Mouse (Mus musculus) MEL (cell line): ENCODE results near the gene Rnase2b. TPM values are rescaled to one million over a fixed set of nuclear protein-coding genes. Genes with fewer than 3 reads are reported as not detected.
"Not testable (repeated sequence)": the region's sequence is repeated elsewhere in the genome, so short reads cannot be mapped to it uniquely, and the experiment has no call there.

ENCODE experiments used
- DNase-seq: peaks from one replicate; pipeline ENCODE4 v3.0.0; 2011; ENCODE audit warnings: low read depth, low spot score
- H3K27ac ChIP-seq: 2 replicates; pipeline ENCODE4 v1.5.1; 2012; ENCODE audit warnings: low read depth, mild to moderate bottlenecking, control low read depth, low read length, moderate library complexity; ENCODE audit not compliant: control insufficient read depth
- H3K27me3 ChIP-seq, 2 experiments: fragments of 150-350 bp in 1 of 2; sonication (generic) in 1 of 2; 2 replicates each; pipeline ENCODE4 v1.6.1; 2012; ENCODE audit warnings: low read length in 2 of 2, mild to moderate bottlenecking in 2 of 2, improper control_type of control experiment in 1 of 2, moderate library complexity in 1 of 2; ENCODE audit not compliant: insufficient read depth in 2 of 2, control insufficient read depth in 1 of 2
- H3K36me3 ChIP-seq, 2 experiments: 2 replicates each; pipeline ENCODE4 v1.6.1; 2012 to 2014; ENCODE audit warnings: low read length in 2 of 2, improper control_type of control experiment in 1 of 2, inconsistent platforms in 1 of 2, mild to moderate bottlenecking in 1 of 2; ENCODE audit not compliant: insufficient read depth in 2 of 2, control insufficient read depth in 1 of 2
- H3K4me1 ChIP-seq, 2 experiments: fragments of 150-350 bp in 1 of 2; sonication (generic) in 1 of 2; 2 replicates each; pipeline ENCODE4 v1.6.1; 2012; ENCODE audit warnings: low read length in 2 of 2, improper control_type of control experiment in 1 of 2, mild to moderate bottlenecking in 1 of 2; ENCODE audit not compliant: insufficient read depth in 2 of 2, control insufficient read depth in 1 of 2
- H3K4me3 ChIP-seq, 2 experiments: fragments of 150-350 bp in 1 of 2; sonication (generic) in 1 of 2; 2 replicates each; pipeline ENCODE4 v1.5.1; 2012; ENCODE audit warnings: low read depth in 2 of 2, low read length in 2 of 2, mild to moderate bottlenecking in 2 of 2, moderate library complexity in 2 of 2, control low read depth in 1 of 2, improper control_type of control experiment in 1 of 2; ENCODE audit not compliant: control insufficient read depth in 1 of 2, insufficient read depth in 1 of 2
- H3K79me2 ChIP-seq: 2 replicates; pipeline ENCODE4 v1.6.1; 2012; ENCODE audit warnings: mild to moderate bottlenecking, low read length, moderate library complexity; ENCODE audit not compliant: control insufficient read depth, poor library complexity, insufficient read depth
- H3K9ac ChIP-seq: 2 replicates; pipeline ENCODE4 v1.6.1; 2012; ENCODE audit warnings: low read depth, mild to moderate bottlenecking, control low read depth, low read length, moderate library complexity; ENCODE audit not compliant: control insufficient read depth, poor library complexity, severe bottlenecking
- H3K9me3 ChIP-seq: fragments of 150-350 bp; sonication (generic); replicated peaks from 2 replicates; pipeline ENCODE4 v1.6.1; 2012; ENCODE audit warnings: mild to moderate bottlenecking, low read length, improper control_type of control experiment, moderate library complexity; ENCODE audit not compliant: insufficient read depth
- CTCF ChIP-seq, 3 experiments: IDR thresholded peaks in 2 of 3; conservative IDR thresholded peaks in 1 of 3; 2 replicates each; pipeline ENCODE4 v1.5.1; 2011 to 2012; ENCODE audit warnings: low read length in 3 of 3, low read depth in 2 of 3, mild to moderate bottlenecking in 2 of 3, improper control_type of control experiment in 1 of 3, inconsistent platforms in 1 of 3, mixed read lengths in 1 of 3, moderate library complexity in 1 of 3; ENCODE audit not compliant: control insufficient read depth in 1 of 3, insufficient read depth in 1 of 3, poor library complexity in 1 of 3, severe bottlenecking in 1 of 3
- ELF1 ChIP-seq: IDR thresholded peaks from 2 replicates; pipeline ENCODE4 v1.6.1; 2014; ENCODE audit warnings: low read depth, mild to moderate bottlenecking, inconsistent platforms, low read length, improper control_type of control experiment, moderate library complexity
- EP300 ChIP-seq, 2 experiments: IDR thresholded peaks; 2 replicates each; pipeline ENCODE4 v1.6.1; 2011; ENCODE audit warnings: improper control_type of control experiment in 2 of 2, low read length in 2 of 2, low read depth in 1 of 2, mild to moderate bottlenecking in 1 of 2
- HCFC1 ChIP-seq: IDR thresholded peaks from 2 replicates; pipeline ENCODE4 v1.6.1; 2012; ENCODE audit warnings: low read depth, mild to moderate bottlenecking, inconsistent platforms, low read length, improper control_type of control experiment, moderate library complexity
- NRF1 ChIP-seq: IDR thresholded peaks from 2 replicates; pipeline ENCODE4 v1.6.1; 2014; ENCODE audit warnings: low read depth, mild to moderate bottlenecking, inconsistent platforms, low read length, improper control_type of control experiment, moderate library complexity; ENCODE audit not compliant: poor library complexity, insufficient read depth, severe bottlenecking
- POLR2A ChIP-seq, 2 experiments: IDR thresholded peaks; 2 replicates each; pipeline ENCODE4 v1.6.1; 2011 to 2012; ENCODE audit warnings: low read length in 2 of 2, mild to moderate bottlenecking in 2 of 2, control low read depth in 1 of 2, improper control_type of control experiment in 1 of 2, low read depth in 1 of 2, moderate library complexity in 1 of 2; ENCODE audit not compliant: control insufficient read depth in 1 of 2, insufficient read depth in 1 of 2, poor library complexity in 1 of 2
- POLR2AphosphoS2 ChIP-seq: IDR thresholded peaks from 2 replicates; pipeline ENCODE4 v1.6.1; 2011; ENCODE audit warnings: low read length, improper control_type of control experiment
- POLR2AphosphoS5 ChIP-seq: IDR thresholded peaks from 2 replicates; pipeline ENCODE4 v1.6.1; 2012; ENCODE audit warnings: low read depth, borderline replicate concordance, mild to moderate bottlenecking, inconsistent platforms, low read length, moderate library complexity, mixed read lengths
- RAD21 ChIP-seq: IDR thresholded peaks from 2 replicates; pipeline ENCODE4 v1.6.1; 2011; ENCODE audit warnings: mild to moderate bottlenecking, low read depth, low read length, improper control_type of control experiment
- RCOR1 ChIP-seq: IDR thresholded peaks from 2 replicates; pipeline ENCODE4 v1.6.1; 2012; ENCODE audit warnings: low read depth, mild to moderate bottlenecking, inconsistent platforms, low read length, improper control_type of control experiment
- SMC3 ChIP-seq: IDR thresholded peaks from 2 replicates; pipeline ENCODE4 v1.6.1; 2011; ENCODE audit warnings: low read depth, low read length, improper control_type of control experiment
- TAL1 ChIP-seq: IDR thresholded peaks from 2 replicates; pipeline ENCODE4 v1.6.1; 2012; ENCODE audit warnings: mild to moderate bottlenecking, inconsistent platforms, low read length, moderate library complexity, mixed read lengths
- USF1 ChIP-seq: IDR thresholded peaks from 2 replicates; pipeline ENCODE4 v1.6.1; 2014; ENCODE audit warnings: low read depth, mild to moderate bottlenecking, inconsistent platforms, low read length, improper control_type of control experiment, moderate library complexity
- ZNF384 ChIP-seq: IDR thresholded peaks from 2 replicates; pipeline ENCODE4 v1.6.1; 2012; ENCODE audit warnings: low read depth, mild to moderate bottlenecking, inconsistent platforms, low read length, improper control_type of control experiment
- polyA plus RNA-seq, 2 experiments: library from polyadenylated mRNA; stranded (reverse) in 1 of 2; unstranded in 1 of 2; fragments of >175 nt in 1 of 2; fragments of >200 nt in 1 of 2; gene quantifications; 2 replicates each; pipeline versions ENCODE4 v1.2.1 to v1.2.4; 2012; ENCODE audit warnings: low replicate concordance in 2 of 2, low read depth in 1 of 2; ENCODE audit not compliant: insufficient read length in 2 of 2, insufficient read depth in 1 of 2, missing spikeins in 1 of 2
- total RNA-seq: library from RNA; depleted of rRNA; stranded (reverse); fragments of 300-350 nt; gene quantifications from 2 replicates; pipeline ENCODE4 v1.2.3, GENCODE M21; 2012

Gene Rnase2b
- total and polyA plus RNA-seq, 3 experiments, result not detected

DNA sequence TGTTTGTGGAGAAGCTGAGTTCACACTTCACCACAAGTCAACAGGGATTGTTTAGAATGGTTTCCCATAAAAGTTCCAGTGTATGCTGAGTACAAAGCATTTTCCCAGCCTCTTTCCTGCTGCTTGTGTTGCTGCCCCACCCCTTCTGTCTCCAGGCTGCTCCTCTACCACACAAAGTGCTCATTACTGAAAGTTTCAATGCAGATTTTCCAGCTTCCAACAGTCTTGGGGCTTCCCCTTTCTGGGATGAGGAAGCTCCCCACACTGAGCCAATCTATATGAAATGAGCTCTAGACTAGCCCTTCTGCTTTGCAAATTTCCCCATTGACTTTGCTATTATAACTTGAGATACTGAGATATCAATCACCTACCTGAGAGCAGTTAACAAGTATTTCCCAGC is 4.0 kb downstream of the Rnase2b start:
- Histone ChIP-seq H3K9me3 (no peaks in the 10 kb centered on the region), H3K4me1 (no peaks in the 10 kb centered on the region), H3K9ac (no peak overlapping the region), H3K27me3 (no peaks in the 10 kb centered on the region; a peak in 1 of 4 replicates), H3K27ac (no peak overlapping the region), H3K4me3 (no peak overlapping the region), H3K79me2 (no peaks in the 10 kb centered on the region), H3K36me3 (no peaks in the 10 kb centered on the region)
- DNase-seq, result no peak
- TF ChIP-seq POLR2AphosphoS5 (no peak), ZNF384 (no peak), ELF1 (no peak), EP300 (IDR thresholded peaks at IDR 0.05; ENCODE audit: low read depth in 1 of 2, low read length in 2 of 2) (no peak)

DNA sequence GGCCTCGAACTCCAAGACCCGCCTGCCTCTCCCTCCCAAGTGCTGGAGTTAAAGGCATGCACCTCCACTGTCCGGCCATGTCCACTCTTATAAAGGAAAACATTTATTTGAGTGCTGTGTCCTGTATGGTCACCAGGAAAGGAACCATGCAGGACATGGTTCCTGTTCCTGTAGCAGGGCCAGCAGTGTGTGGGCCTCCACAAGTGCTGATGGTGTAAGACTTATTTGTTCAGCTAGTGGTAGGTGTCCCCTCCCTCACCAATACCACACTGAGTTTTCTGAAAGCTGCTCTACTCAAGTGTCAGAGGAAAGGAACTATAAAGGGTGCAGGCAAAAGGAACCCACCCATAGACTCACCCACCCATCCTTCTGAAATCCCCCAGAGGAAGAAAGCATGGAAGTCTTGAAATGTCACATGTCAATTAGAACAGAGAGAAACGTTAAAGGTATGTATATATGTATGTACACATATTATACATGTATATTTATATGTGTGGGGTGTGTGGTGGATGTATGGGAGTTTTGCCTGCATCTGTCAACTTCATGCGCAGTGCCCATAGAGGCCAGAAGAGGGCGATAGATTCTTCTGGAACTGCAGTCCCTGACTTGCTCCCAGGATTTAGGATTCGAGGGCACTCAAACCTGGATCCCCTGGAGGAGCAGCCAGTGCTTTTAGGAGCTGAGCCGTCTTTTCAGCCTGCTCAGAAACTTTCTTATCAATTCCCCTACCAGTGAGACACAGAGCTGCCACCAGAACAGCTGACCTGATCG is 10.2 kb downstream of the Rnase2b start:
- not testable (repeated sequence) for H3K4me1 ChIP-seq, H3K9me3 ChIP-seq, H3K4me3 ChIP-seq, H3K79me2 ChIP-seq, H3K36me3 ChIP-seq, H3K27ac ChIP-seq, H3K27me3 ChIP-seq, H3K9ac ChIP-seq
- peak; percentile 40 for DNase-seq
- TF ChIP-seq RAD21, result peak; percentile 8; the same call in 1 of the 2 replicates
- peak; percentile 29 to 38 (median 35); a peak in 4 of 6 replicates for TF ChIP-seq CTCF (IDR thresholded peaks at IDR 0.05 in 2 of 3, conservative IDR thresholded peaks at IDR 0.05 in 1 of 3; ENCODE audit: control insufficient read depth in 1 of 3, insufficient read depth in 1 of 3, low read depth in 2 of 3, low read length in 3 of 3, poor library complexity in 1 of 3, severe bottlenecking in 1 of 3)
- peak; percentile 41 for TF ChIP-seq SMC3

DNA sequence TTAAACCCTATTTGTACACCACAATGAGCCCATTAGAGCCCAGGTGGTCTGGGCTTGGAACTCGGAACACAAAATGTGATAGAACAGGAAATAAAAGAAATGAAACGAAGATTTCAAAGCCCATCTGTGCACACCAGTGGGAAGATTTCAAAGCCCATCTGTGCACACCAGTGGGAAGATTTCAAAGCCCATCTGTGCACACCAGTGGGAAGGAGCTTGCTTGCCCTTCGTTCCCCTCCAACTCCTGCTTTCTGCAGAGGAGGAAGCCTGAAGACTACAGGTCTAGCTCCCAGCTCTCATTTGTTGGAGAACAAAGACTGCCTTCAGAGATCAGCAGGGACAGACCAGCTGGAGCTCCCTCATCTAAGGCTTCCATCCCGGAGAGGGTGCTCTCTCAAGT is 10.9 kb downstream of the Rnase2b start:
- H3K79me2 ChIP-seq, H3K4me3 ChIP-seq, H3K9ac ChIP-seq, H3K4me1 ChIP-seq, H3K27me3 ChIP-seq, DNase-seq, H3K9me3 ChIP-seq, H3K27ac ChIP-seq, H3K36me3 ChIP-seq: not testable (repeated sequence)

DNA sequence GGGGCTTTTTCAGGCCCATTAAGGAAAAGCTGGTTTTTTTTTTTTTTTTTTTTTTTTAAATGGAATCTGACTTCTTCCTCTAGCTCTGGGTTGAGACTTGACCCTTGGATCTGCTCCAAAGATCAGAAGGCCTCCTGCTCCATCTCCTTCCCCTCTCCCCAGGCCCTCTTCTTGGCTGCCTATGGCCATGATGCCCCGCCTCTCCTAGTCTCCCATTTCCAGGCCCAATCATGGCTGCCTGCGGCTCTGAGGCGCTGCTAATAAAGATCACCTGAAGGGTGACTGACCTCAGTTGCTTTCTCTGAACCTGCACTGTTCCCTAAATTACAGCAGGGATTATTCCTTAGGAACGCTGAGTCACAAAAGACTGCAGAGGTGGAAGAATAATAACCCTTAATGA is 11.8 kb downstream of the Rnase2b start:
- no peak overlapping the region for H3K9ac ChIP-seq
- no peaks in the 10 kb centered on the region for H3K4me1 ChIP-seq
- H3K79me2 ChIP-seq, result no peaks in the 10 kb centered on the region
- no peaks in the 10 kb centered on the region for H3K27me3 ChIP-seq
- H3K4me3 ChIP-seq, result no peak overlapping the region
- no peak for DNase-seq
- no peaks in the 10 kb centered on the region for H3K36me3 ChIP-seq
- no peak for TF ChIP-seq POLR2A (IDR thresholded peaks at IDR 0.05; ENCODE audit: control insufficient read depth in 1 of 2, insufficient read depth in 1 of 2, low read depth in 1 of 2, low read length in 2 of 2, poor library complexity in 1 of 2)
- no peak for TF ChIP-seq NRF1
- no peak for TF ChIP-seq CTCF (IDR thresholded peaks at IDR 0.05 in 2 of 3, conservative IDR thresholded peaks at IDR 0.05 in 1 of 3; ENCODE audit: control insufficient read depth in 1 of 3, insufficient read depth in 1 of 3, low read depth in 2 of 3, low read length in 3 of 3, poor library complexity in 1 of 3, severe bottlenecking in 1 of 3)
- TF ChIP-seq POLR2AphosphoS2, result no peak
- TF ChIP-seq HCFC1, result no peak
- TF ChIP-seq EP300 (IDR thresholded peaks at IDR 0.05; ENCODE audit: low read depth in 1 of 2, low read length in 2 of 2), result no peak
- TF ChIP-seq RCOR1, result no peak
- no peak for TF ChIP-seq TAL1
- TF ChIP-seq USF1, result no peak
- TF ChIP-seq POLR2AphosphoS5, result no peak
- H3K9me3 ChIP-seq, result no peaks in the 10 kb centered on the region
- no peak overlapping the region for H3K27ac ChIP-seq

DNA sequence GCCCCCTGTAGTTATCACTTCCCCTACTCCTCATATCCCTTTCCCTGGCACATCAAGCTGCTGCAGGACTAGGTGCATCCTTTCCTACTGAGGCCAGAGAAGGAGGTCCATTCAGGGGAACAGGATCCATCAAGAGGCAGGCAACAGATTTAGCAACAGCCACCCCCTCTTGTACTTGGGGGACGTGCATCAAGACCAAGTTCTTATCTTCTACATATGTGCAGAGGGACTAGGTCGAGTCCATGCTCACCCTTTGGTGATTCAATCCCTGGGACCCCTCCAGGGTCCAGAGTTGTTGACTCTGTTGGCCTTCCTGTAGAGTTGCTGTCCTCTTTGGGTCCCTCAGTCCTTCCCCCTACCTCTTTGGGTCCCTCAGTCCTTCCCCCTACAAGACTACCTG is 19.0 kb downstream of the Rnase2b start:
- H3K9ac ChIP-seq, H3K4me3 ChIP-seq, H3K4me1 ChIP-seq, H3K79me2 ChIP-seq, H3K36me3 ChIP-seq, H3K27ac ChIP-seq, H3K27me3 ChIP-seq, DNase-seq, H3K9me3 ChIP-seq: not testable (repeated sequence)
